ENCODE assay signal across 16 mouse cellular contexts in genomic region chr8:61714293-61714831, GRCm38 (mm10).
A peak's percentile ranks its signal among the peaks of the same experiment; 100 is the strongest.
DNase-seq lines count a peak whose midpoint lies in the region; ATAC-seq and TF ChIP-seq lines count a peak whose summit lies in the region.
"Had no signal": no experiment of that assay in that cellular context is flagged by ENCODE, and none has a peak within 500 bp of the region (broad histone marks: within the 10 kb centered on the region; RNA-seq: fewer than 3 reads in every experiment).

No protein-coding gene starts in this region.

- no peak overlapping the region for H3K27ac ChIP-seq in forebrain, embryonic 16.5 days (ENCODE audit: low read length)
- H3K27ac ChIP-seq in forebrain, embryonic 11.5 days (ENCODE audit: low read depth, low read length) = no peak overlapping the region
- no peak overlapping the region for H3K27ac ChIP-seq in hindbrain, embryonic 13.5 days
- H3K27ac ChIP-seq in hindbrain, embryonic 16.5 days (ENCODE audit: low read depth, low read length) = no peak overlapping the region
- peak overlapping the region; percentile 60 for H3K27ac ChIP-seq in intestine, embryonic 14.5 days (ENCODE audit: low read depth)
- H3K27ac ChIP-seq: embryonic facial prominence, embryonic 12.5 days; limb, embryonic 15.5 days; macrophage had no signal

- no peak overlapping the region for H3K4me2 ChIP-seq in forebrain, embryonic 16.5 days (ENCODE audit: low read length)
- H3K4me2 ChIP-seq in forebrain, embryonic 11.5 days (ENCODE audit: low read depth, low read length, severe bottlenecking) = no peak overlapping the region
- no peak overlapping the region for H3K4me2 ChIP-seq in hindbrain, embryonic 13.5 days
- no peak overlapping the region for H3K4me2 ChIP-seq in hindbrain, embryonic 16.5 days (ENCODE audit: low read length)
- H3K4me2 ChIP-seq in intestine, embryonic 14.5 days (ENCODE audit: low read length) = peak overlapping the region; percentile 14; the same call in 1 of the 2 replicates
- H3K4me2 ChIP-seq: embryonic facial prominence, embryonic 12.5 days; limb, embryonic 15.5 days had no signal

- TF ChIP-seq CTCF in E14TG2a.4 (conservative IDR thresholded peaks at IDR 0.05; ENCODE audit: low read length) = no peak

- DNase-seq in forebrain, embryonic 11.5 days (ENCODE audit: low spot score) = no peak
- peak; percentile 69 for DNase-seq in intestine, embryonic 14.5 days (ENCODE audit: low spot score)
- no peak for DNase-seq in adrenal gland, postnatal 25 days
- DNase-seq: cerebellum, adult 2 months; gastrocnemius, postnatal 14 days; kidney, adult 18-20 months; kidney, postnatal 4 days; thymus, postnatal 14 days had no signal

- no peak overlapping the region for H3K9ac ChIP-seq in forebrain, embryonic 16.5 days (replicated peaks; ENCODE audit: low read depth, low read length)
- H3K9ac ChIP-seq in forebrain, embryonic 11.5 days (ENCODE audit: low read length) = no peak overlapping the region
- no peak overlapping the region for H3K9ac ChIP-seq in hindbrain, embryonic 13.5 days
- no peak overlapping the region for H3K9ac ChIP-seq in hindbrain, embryonic 16.5 days (ENCODE audit: low read depth, low read length)
- H3K9ac ChIP-seq in intestine, embryonic 14.5 days (ENCODE audit: low read length) = no peak overlapping the region
- H3K9ac ChIP-seq: embryonic facial prominence, embryonic 12.5 days; limb, embryonic 15.5 days had no signal

- H3K4me3 ChIP-seq in forebrain, embryonic 16.5 days (replicated peaks; ENCODE audit: low read length) = no peak overlapping the region
- H3K4me3 ChIP-seq in forebrain, embryonic 11.5 days (ENCODE audit: low read depth, low read length) = no peak overlapping the region
- H3K4me3 ChIP-seq in hindbrain, embryonic 13.5 days = no peak overlapping the region
- no peak overlapping the region for H3K4me3 ChIP-seq in hindbrain, embryonic 16.5 days (ENCODE audit: low read length)
- 0 out of 2 replicates have a peak overlapping the region, but pooled peaks have one; percentile 10 for H3K4me3 ChIP-seq in E14TG2a.4 (replicated peaks; ENCODE audit: low read length)
- H3K4me3 ChIP-seq in intestine, embryonic 14.5 days (ENCODE audit: low read depth, low read length) = no peak overlapping the region
- H3K4me3 ChIP-seq: embryonic facial prominence, embryonic 12.5 days; limb, embryonic 15.5 days had no signal

- WGBS in forebrain, embryonic 16.5 days = 41% methylated on average over 6 of the region's 6 CpGs
- WGBS in forebrain, embryonic 11.5 days = 41% methylated on average over 6 of the region's 6 CpGs
- 49% methylated on average over 6 of the region's 6 CpGs for WGBS in hindbrain, embryonic 13.5 days
- 51% methylated on average over 6 of the region's 6 CpGs for WGBS in hindbrain, embryonic 16.5 days
- 18% methylated on average over 6 of the region's 6 CpGs for WGBS in intestine, embryonic 14.5 days

- no peaks in the 10 kb centered on the region for H3K27me3 ChIP-seq in forebrain, embryonic 16.5 days (replicated peaks; ENCODE audit: control insufficient read depth, insufficient read depth, low read length)
- H3K27me3 ChIP-seq in forebrain, embryonic 11.5 days (ENCODE audit: control insufficient read depth, insufficient read depth, low read length) = no peaks in the 10 kb centered on the region
- H3K27me3 ChIP-seq in hindbrain, embryonic 13.5 days = no peaks in the 10 kb centered on the region
- no peaks in the 10 kb centered on the region for H3K27me3 ChIP-seq in hindbrain, embryonic 16.5 days (replicated peaks; ENCODE audit: control insufficient read depth, insufficient read depth, low read length)
- no peaks in the 10 kb centered on the region for H3K27me3 ChIP-seq in E14TG2a.4 (ENCODE audit: insufficient read depth, low read length)
- H3K27me3 ChIP-seq in intestine, embryonic 14.5 days (replicated peaks; ENCODE audit: control insufficient read depth, insufficient read depth, low read length) = no peaks in the 10 kb centered on the region
- H3K27me3 ChIP-seq: embryonic facial prominence, embryonic 12.5 days; limb, embryonic 15.5 days had no signal

- H3K36me3 ChIP-seq in forebrain, embryonic 16.5 days (ENCODE audit: control insufficient read depth, insufficient read depth) = no peaks in the 10 kb centered on the region
- no peaks in the 10 kb centered on the region; the same call in 1 of the 2 replicates for H3K36me3 ChIP-seq in forebrain, embryonic 11.5 days (ENCODE audit: control insufficient read depth, insufficient read depth, low read length)
- peaks cover 11% of the 10 kb centered on the region for H3K36me3 ChIP-seq in hindbrain, embryonic 13.5 days
- no peaks in the 10 kb centered on the region for H3K36me3 ChIP-seq in hindbrain, embryonic 16.5 days (ENCODE audit: control insufficient read depth, insufficient read depth, low read length)
- no peaks in the 10 kb centered on the region for H3K36me3 ChIP-seq in E14TG2a.4 (ENCODE audit: insufficient read depth, low read length)
- H3K36me3 ChIP-seq in intestine, embryonic 14.5 days (ENCODE audit: control insufficient read depth, insufficient read depth, low read length) = no peaks in the 10 kb centered on the region

- ATAC-seq in forebrain, embryonic 16.5 days = peak; percentile 20; the same call in 1 of the 2 replicates
- no peak for ATAC-seq in forebrain, embryonic 11.5 days (replicated peaks; ENCODE audit: low FRiP score)
- peak; percentile 36; the same call in 1 of the 2 replicates for ATAC-seq in hindbrain, embryonic 13.5 days (ENCODE audit: low FRiP score)
- ATAC-seq in hindbrain, embryonic 16.5 days = no peak
- ATAC-seq in intestine, embryonic 14.5 days (replicated peaks; ENCODE audit: low FRiP score, low TSS enrichment, low read depth) = peak; percentile 88
- ATAC-seq in CD4-positive, CD25-positive, alpha-beta regulatory T cell, adult 4 months = no peak

- H3K9me3 ChIP-seq in forebrain, embryonic 16.5 days (ENCODE audit: control insufficient read depth, low read length) = no peaks in the 10 kb centered on the region
- H3K9me3 ChIP-seq in forebrain, embryonic 11.5 days (ENCODE audit: control insufficient read depth, low read length) = no peaks in the 10 kb centered on the region
- H3K9me3 ChIP-seq in hindbrain, embryonic 13.5 days = 0 out of 2 replicates have a peak, but pooled peaks cover 4% of the 10 kb centered on the region
- H3K9me3 ChIP-seq in hindbrain, embryonic 16.5 days (ENCODE audit: control insufficient read depth, low read length) = no peaks in the 10 kb centered on the region; the same call in 1 of the 2 replicates
- no peaks in the 10 kb centered on the region for H3K9me3 ChIP-seq in E14TG2a.4 (ENCODE audit: low read length)
- H3K9me3 ChIP-seq in intestine, embryonic 14.5 days (ENCODE audit: control insufficient read depth, low read length) = no peaks in the 10 kb centered on the region
- H3K9me3 ChIP-seq: limb, embryonic 15.5 days had no signal

- no peaks in the 10 kb centered on the region for H3K4me1 ChIP-seq in forebrain, embryonic 16.5 days (replicated peaks; ENCODE audit: control insufficient read depth, insufficient read depth, low read length)
- no peaks in the 10 kb centered on the region for H3K4me1 ChIP-seq in forebrain, embryonic 11.5 days (replicated peaks; ENCODE audit: control insufficient read depth, insufficient read depth, low read length)
- H3K4me1 ChIP-seq in hindbrain, embryonic 13.5 days (replicated peaks) = 0 out of 2 replicates have a peak, but pooled peaks cover 3% of the 10 kb centered on the region
- no peaks in the 10 kb centered on the region for H3K4me1 ChIP-seq in hindbrain, embryonic 16.5 days (ENCODE audit: control insufficient read depth, insufficient read depth, low read depth, low read length)
- peaks cover 39% of the 10 kb centered on the region for H3K4me1 ChIP-seq in E14TG2a.4 (replicated peaks; ENCODE audit: low read depth, low read length)
- peaks cover 9% of the 10 kb centered on the region for H3K4me1 ChIP-seq in intestine, embryonic 14.5 days (replicated peaks; ENCODE audit: control insufficient read depth, insufficient read depth, low read length)
- H3K4me1 ChIP-seq: limb, embryonic 15.5 days had no signal

Comparison
In these comparisons a context has a peak if more than half of its experiments do, and no peak if none do; other contexts are left out.
1. ATAC-seq: peak in forebrain, embryonic 16.5 days (single experiment), hindbrain, embryonic 13.5 days (single experiment) and intestine, embryonic 14.5 days (single experiment); none in forebrain, embryonic 11.5 days (single experiment), hindbrain, embryonic 16.5 days (single experiment) and CD4-positive, CD25-positive, alpha-beta regulatory T cell, adult 4 months (single experiment).